Mouse (Mus musculus) ES-Bruce4 (cell line): ENCODE results near the gene Slc22a3. TPM values are rescaled to one million over a fixed set of nuclear protein-coding genes. Genes with fewer than 3 reads are reported as not detected.

Source experiments
- H3K27ac ChIP-seq: 2 replicates; pipeline ENCODE4 v1.5.1; 2012; ENCODE audit warnings: low read length, inconsistent platforms; ENCODE audit not compliant: insufficient read depth
- H3K27me3 ChIP-seq: 2 replicates; pipeline ENCODE4 v1.6.1; 2012; ENCODE audit warnings: mild to moderate bottlenecking, low read length, inconsistent platforms; ENCODE audit not compliant: control insufficient read depth, poor library complexity, insufficient read depth, severe bottlenecking
- H3K36me3 ChIP-seq: 2 replicates; pipeline ENCODE4 v1.6.1; 2012; ENCODE audit warnings: inconsistent platforms, mild to moderate bottlenecking, low read length, moderate library complexity; ENCODE audit not compliant: control insufficient read depth, poor library complexity, insufficient read depth, severe bottlenecking
- H3K4me1 ChIP-seq: one replicate; pipeline ENCODE4 v1.8.1; 2011; ENCODE audit warnings: low read length; ENCODE audit not compliant: control insufficient read depth, insufficient read depth
- H3K4me3 ChIP-seq: 2 replicates; pipeline ENCODE4 v1.5.1; 2011; ENCODE audit warnings: low read depth, mild to moderate bottlenecking, low read length
- H3K9ac ChIP-seq: 2 replicates; pipeline ENCODE4 v1.6.1; 2012; ENCODE audit warnings: low read depth, mild to moderate bottlenecking, inconsistent platforms; ENCODE audit not compliant: poor library complexity, severe bottlenecking
- H3K9me3 ChIP-seq: replicated peaks from 2 replicates; pipeline ENCODE4 v1.6.1; 2012; ENCODE audit warnings: mild to moderate bottlenecking, low read length, inconsistent platforms; ENCODE audit not compliant: control insufficient read depth, poor library complexity, insufficient read depth, severe bottlenecking
- CTCF ChIP-seq: IDR thresholded peaks from one replicate; pipeline ENCODE4 v1.8.1; 2011; ENCODE audit warnings: low read depth, low read length
- EP300 ChIP-seq: IDR thresholded peaks from 2 replicates; pipeline ENCODE4 v1.6.1; 2011; ENCODE audit warnings: low read depth, low read length; ENCODE audit not compliant: insufficient read depth
- POLR2A ChIP-seq: IDR thresholded peaks from one replicate; pipeline ENCODE4 v1.8.1; 2011; ENCODE audit warnings: low read length; ENCODE audit not compliant: insufficient read depth
- polyA plus RNA-seq: library from polyadenylated mRNA; stranded (reverse); fragments of >200 nt; gene quantifications from 2 replicates; pipeline ENCODE4 v1.2.4, GENCODE M21; 2011; ENCODE audit warnings: low read depth; ENCODE audit not compliant: missing spikeins, insufficient read depth, insufficient read length

Gene Slc22a3
- polyA plus RNA-seq, 1 experiment: 0.63 TPM

- no peaks in the 10 kb centered on the region for H3K4me1 ChIP-seq
- no peaks in the 10 kb centered on the region for H3K36me3 ChIP-seq
- no peak for TF ChIP-seq POLR2A
- TF ChIP-seq EP300: no peak
- no peak for TF ChIP-seq CTCF
- no peak overlapping the region for H3K4me3 ChIP-seq
- no peaks in the 10 kb centered on the region for H3K27me3 ChIP-seq
- H3K9ac ChIP-seq: no peak overlapping the region
- no peak overlapping the region for H3K27ac ChIP-seq
- no peaks in the 10 kb centered on the region for H3K9me3 ChIP-seq
Measured at GRCm38 (mm10) chr17:12479416-12479815, 28.1 kb downstream of the Slc22a3 start.

GRCm38 (mm10) chr17:12474509-12475083 lies 32.9 kb downstream of the Slc22a3 start:
- H3K9ac ChIP-seq: no peak overlapping the region
- H3K4me3 ChIP-seq: no peak overlapping the region
- H3K27me3 ChIP-seq: no peaks in the 10 kb centered on the region
- no peaks in the 10 kb centered on the region for H3K36me3 ChIP-seq
- TF ChIP-seq EP300 (no peak), POLR2A (no peak), CTCF (no peak)
- H3K27ac ChIP-seq: no peak overlapping the region
- H3K4me1 ChIP-seq: no peaks in the 10 kb centered on the region
- H3K9me3 ChIP-seq: no peaks in the 10 kb centered on the region

- Histone ChIP-seq H3K27ac (no peak overlapping the region), H3K4me3 (no peak overlapping the region), H3K9me3 (no peaks in the 10 kb centered on the region), H3K4me1 (no peaks in the 10 kb centered on the region), H3K27me3 (no peaks in the 10 kb centered on the region), H3K9ac (no peak overlapping the region), H3K36me3 (no peaks in the 10 kb centered on the region)
- no peak for TF ChIP-seq POLR2A
- no peak for TF ChIP-seq EP300
- TF ChIP-seq CTCF: no peak
Measured at GRCm38 (mm10) chr17:12472547-12472946, 35.0 kb downstream of the Slc22a3 start.

GRCm38 (mm10) chr17:12468745-12469144 lies 38.8 kb downstream of the Slc22a3 start:
- no peaks in the 10 kb centered on the region for H3K4me1 ChIP-seq
- H3K27me3 ChIP-seq: no peaks in the 10 kb centered on the region
- H3K36me3 ChIP-seq: no peaks in the 10 kb centered on the region
- no peak overlapping the region for H3K4me3 ChIP-seq
- TF ChIP-seq CTCF (no peak), POLR2A (no peak), EP300 (no peak)
- H3K9ac ChIP-seq: no peak overlapping the region
- H3K9me3 ChIP-seq: no peaks in the 10 kb centered on the region
- no peak overlapping the region for H3K27ac ChIP-seq

GRCm38 (mm10) chr17:12467642-12468041 lies 39.9 kb downstream of the Slc22a3 start:
- H3K27ac ChIP-seq: no peak overlapping the region
- H3K4me1 ChIP-seq: no peaks in the 10 kb centered on the region
- no peak overlapping the region for H3K4me3 ChIP-seq
- H3K9me3 ChIP-seq: no peaks in the 10 kb centered on the region
- H3K9ac ChIP-seq: no peak overlapping the region
- H3K36me3 ChIP-seq: no peaks in the 10 kb centered on the region
- TF ChIP-seq CTCF: no peak
- TF ChIP-seq POLR2A: no peak
- no peak for TF ChIP-seq EP300
- H3K27me3 ChIP-seq: no peaks in the 10 kb centered on the region

- TF ChIP-seq POLR2A (no peak), EP300 (no peak), CTCF (no peak)
- H3K9ac ChIP-seq: no peak overlapping the region
- H3K27ac ChIP-seq: no peak overlapping the region
- no peak overlapping the region for H3K4me3 ChIP-seq
- H3K4me1 ChIP-seq: no peaks in the 10 kb centered on the region
- H3K27me3 ChIP-seq: no peaks in the 10 kb centered on the region
- H3K9me3 ChIP-seq: no peaks in the 10 kb centered on the region
- no peaks in the 10 kb centered on the region for H3K36me3 ChIP-seq
Measured at GRCm38 (mm10) chr17:12466501-12467000, 41.0 kb downstream of the Slc22a3 start.
